Mouse (Mus musculus) MEL (cell line): ENCODE measurements around the gene Opa3.

Experiments
- CTCF ChIP-seq, 3 experiments: IDR thresholded peaks in 2 of 3; conservative IDR thresholded peaks in 1 of 3; 2 replicates each; pipeline ENCODE4 v1.5.1; 2011 to 2012; ENCODE audit warnings: low read length in 3 of 3, low read depth in 2 of 3, mild to moderate bottlenecking in 2 of 3, improper control_type of control experiment in 1 of 3, inconsistent platforms in 1 of 3, mixed read lengths in 1 of 3, moderate library complexity in 1 of 3; ENCODE audit not compliant: control insufficient read depth in 1 of 3, insufficient read depth in 1 of 3, poor library complexity in 1 of 3, severe bottlenecking in 1 of 3
- E2F4 ChIP-seq: IDR thresholded peaks from 2 replicates; pipeline ENCODE4 v1.6.1; 2011; ENCODE audit warnings: low read depth, low read length, improper control_type of control experiment, borderline replicate concordance
- EP300 ChIP-seq, 2 experiments: IDR thresholded peaks; 2 replicates each; pipeline ENCODE4 v1.6.1; 2011; ENCODE audit warnings: improper control_type of control experiment in 2 of 2, low read length in 2 of 2, low read depth in 1 of 2, mild to moderate bottlenecking in 1 of 2
- MAX ChIP-seq: IDR thresholded peaks from 2 replicates; pipeline ENCODE4 v1.6.1; 2011; ENCODE audit warnings: low read length, improper control_type of control experiment
- MYC ChIP-seq: IDR thresholded peaks from 2 replicates; pipeline ENCODE4 v1.6.1; 2011; ENCODE audit warnings: low read depth, mild to moderate bottlenecking, low read length, improper control_type of control experiment, moderate library complexity
- POLR2AphosphoS2 ChIP-seq: IDR thresholded peaks from 2 replicates; pipeline ENCODE4 v1.6.1; 2011; ENCODE audit warnings: low read length, improper control_type of control experiment
- TAL1 ChIP-seq: IDR thresholded peaks from 2 replicates; pipeline ENCODE4 v1.6.1; 2012; ENCODE audit warnings: mild to moderate bottlenecking, inconsistent platforms, low read length, moderate library complexity, mixed read lengths
- ZKSCAN1 ChIP-seq: IDR thresholded peaks from 2 replicates; pipeline ENCODE4 v1.6.1; 2012; ENCODE audit warnings: low read depth, mild to moderate bottlenecking, inconsistent platforms, low read length, improper control_type of control experiment, moderate library complexity

DNA sequence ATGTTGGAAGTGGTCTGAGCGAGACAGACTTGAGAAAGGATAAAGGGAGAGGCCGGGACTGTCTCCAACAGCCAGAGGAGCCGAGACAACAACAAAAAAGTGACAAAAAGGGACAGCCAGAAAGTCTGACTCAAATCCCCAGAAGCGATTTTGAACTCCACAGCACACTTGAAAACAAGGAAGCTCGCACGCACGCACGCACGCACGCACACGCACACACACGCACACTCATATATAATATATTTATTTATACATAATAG is 74.8 kb downstream of the Opa3 start:
- TF ChIP-seq CTCF (IDR thresholded peaks at IDR 0.05 in 2 of 3, conservative IDR thresholded peaks at IDR 0.05 in 1 of 3; ENCODE audit: control insufficient read depth in 1 of 3, insufficient read depth in 1 of 3, low read depth in 2 of 3, low read length in 3 of 3, poor library complexity in 1 of 3, severe bottlenecking in 1 of 3) (no peak), E2F4 (no peak), EP300 (IDR thresholded peaks at IDR 0.05; ENCODE audit: low read depth in 1 of 2, low read length in 2 of 2) (no peak), POLR2AphosphoS2 (no peak), MAX (no peak), MYC (no peak), ZKSCAN1 (no peak), TAL1 (no peak)
